Mouse (Mus musculus) adipocyte (in vitro differentiated cells): ENCODE data around the gene Ccdc83.

Experiments used
- DNase-seq: peaks from one replicate; pipeline ENCODE4 v3.0.0-alpha.2; 2016; ENCODE audit warnings: low spot score

The Ccdc83 gene

DNA sequence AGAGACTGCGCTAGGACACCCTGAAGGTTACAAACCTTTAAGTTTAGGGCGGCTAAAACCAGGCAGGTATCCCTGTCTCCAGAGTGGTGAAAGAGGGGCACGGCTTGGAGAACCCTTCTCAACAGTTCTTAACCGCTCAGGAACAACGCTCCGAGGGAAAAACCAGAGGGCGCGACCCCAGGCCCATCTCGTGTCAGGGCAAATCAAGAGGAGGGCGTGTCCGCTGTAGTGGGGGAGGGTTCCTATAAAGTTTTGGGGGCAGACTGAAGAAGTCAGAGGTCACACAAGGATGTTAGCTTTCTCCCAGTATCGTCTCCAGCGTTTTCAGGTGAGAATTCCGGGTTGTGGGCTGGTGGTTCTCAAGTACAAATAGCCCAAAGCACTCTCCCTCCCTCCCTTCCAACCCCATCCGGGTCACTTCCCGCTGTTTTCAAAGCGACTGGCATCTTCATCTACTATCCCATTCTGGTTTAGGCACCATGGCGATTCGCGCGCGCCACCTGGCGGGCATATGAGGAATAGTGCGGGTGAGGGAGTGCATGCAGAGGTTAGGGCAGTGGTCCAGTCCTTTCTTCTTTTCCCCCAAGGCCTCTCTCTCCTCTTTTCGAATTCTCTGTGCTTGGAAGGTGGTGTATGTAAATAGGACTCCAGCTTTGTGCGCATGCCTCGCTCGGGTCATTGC, at the start of gene Ccdc83:
TSS of gene Ccdc83 (minus strand) at position 489 of the 682 bp plus-strand sequence.
- peak; percentile 70 for DNase-seq

DNA sequence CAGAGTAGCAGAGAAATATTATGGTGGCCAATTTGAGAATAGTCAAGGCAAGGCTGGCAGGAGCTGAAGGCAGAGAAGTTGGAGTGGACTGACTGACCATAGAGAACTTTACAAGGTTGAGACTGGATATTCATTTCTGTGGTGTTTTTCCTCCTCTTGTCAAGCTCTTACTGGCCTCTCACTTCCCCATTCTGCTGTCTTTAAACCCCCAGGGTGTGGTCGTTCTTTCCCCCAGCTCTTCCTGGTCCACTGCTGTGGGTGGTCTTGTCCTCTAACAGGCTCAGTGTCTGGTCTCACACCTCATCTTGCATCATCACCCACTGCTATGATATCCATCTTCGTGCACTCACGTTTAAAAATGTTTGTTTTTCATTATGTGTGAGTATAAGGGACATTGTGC, 47.8 kb upstream of the Ccdc83 start:
- DNase-seq, result no peak

DNA sequence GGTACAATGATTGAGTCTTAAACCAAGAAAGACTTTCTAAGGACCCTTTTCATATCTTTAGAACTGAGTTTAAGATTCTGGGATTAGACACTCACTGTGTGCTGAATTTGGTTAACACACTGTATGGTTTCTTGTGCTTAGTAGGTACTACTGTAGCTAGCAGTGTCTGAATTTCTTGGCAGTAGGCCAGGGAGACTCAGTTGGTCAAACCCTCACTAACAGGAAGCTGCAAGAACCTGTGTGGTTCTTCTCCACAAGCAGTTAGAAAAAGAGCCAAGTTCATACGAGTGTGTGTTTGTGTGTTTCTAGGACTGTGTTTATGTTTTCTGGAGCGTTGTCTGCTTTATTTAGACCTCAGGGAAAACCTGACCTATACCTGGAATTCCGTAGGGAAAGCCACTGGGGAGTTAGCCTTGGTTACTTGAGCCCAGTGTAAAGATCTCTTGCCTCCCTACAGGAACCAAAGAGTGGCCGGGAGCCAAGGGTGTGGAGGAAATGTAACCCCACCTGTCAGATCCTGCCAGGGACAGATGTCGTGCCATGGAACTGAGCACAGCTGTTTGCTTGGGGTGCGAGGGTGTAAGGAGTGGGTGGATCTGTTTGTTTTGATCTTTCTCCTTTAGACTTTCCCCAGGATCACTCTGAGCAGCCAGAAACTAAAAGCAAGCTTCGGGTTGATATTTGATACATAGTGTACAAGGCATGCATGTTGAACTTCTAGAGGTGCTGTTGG, 46.7 kb upstream of the Ccdc83 start:
- no peak for DNase-seq

DNA sequence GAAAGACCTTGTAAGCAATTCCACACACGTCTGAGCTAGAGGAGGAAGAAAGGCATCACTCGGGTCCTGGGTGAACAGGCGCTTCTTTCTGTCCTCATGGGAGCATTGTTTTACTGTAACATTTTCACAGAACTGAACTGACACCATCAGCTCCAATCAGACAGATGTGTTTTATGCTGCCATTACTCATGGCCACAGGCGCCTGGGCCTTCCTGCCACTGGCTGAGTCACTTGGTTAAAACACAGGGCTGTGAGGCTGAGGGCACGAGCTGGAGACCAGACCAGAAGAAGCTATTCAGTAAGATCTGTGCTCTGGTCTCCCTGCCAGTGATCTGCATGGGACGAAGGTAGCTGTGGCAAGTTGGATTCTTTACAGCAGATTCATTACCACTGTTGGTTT, 42.4 kb upstream of the Ccdc83 start:
- no peak for DNase-seq

DNA sequence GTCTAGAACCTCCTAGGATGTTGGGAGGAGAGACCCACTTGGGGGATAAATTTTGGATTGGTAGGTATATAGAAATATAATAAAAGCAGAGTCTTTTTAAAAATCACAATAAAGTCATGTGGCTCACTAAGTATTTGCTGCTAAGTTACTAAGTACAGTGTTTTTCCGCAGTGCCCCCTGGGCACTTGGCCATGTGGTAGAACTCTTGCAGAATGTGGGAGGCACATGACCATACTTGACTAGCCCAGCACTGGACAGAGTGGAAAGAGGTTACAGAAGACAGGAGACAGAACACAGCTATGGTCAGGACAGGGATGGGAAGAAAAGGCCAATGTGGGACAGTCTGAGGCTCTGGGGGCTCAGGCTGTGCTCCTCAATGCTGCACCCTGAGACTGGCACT, 41.4 kb upstream of the Ccdc83 start:
- peak; percentile 27 for DNase-seq

DNA sequence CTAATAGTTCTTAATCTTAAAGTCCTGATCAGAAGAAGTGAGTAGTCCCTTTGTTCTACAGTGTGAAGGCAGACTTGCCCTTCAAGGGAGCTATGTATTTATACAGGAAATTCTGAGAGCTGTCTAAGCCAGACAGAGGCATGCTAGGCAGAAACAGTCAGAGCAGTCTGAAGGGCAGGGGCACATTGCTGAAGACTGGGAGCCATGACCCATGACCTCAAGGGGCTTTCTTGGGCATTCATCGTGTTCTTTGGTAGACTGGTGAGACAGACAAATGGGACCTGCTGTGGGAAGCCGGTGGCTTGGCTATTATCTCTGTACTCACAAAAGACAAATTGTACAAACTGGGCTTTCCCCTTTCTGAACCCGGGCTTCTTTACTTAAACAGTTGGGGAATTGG, 40.5 kb upstream of the Ccdc83 start:
- DNase-seq, result no peak

DNA sequence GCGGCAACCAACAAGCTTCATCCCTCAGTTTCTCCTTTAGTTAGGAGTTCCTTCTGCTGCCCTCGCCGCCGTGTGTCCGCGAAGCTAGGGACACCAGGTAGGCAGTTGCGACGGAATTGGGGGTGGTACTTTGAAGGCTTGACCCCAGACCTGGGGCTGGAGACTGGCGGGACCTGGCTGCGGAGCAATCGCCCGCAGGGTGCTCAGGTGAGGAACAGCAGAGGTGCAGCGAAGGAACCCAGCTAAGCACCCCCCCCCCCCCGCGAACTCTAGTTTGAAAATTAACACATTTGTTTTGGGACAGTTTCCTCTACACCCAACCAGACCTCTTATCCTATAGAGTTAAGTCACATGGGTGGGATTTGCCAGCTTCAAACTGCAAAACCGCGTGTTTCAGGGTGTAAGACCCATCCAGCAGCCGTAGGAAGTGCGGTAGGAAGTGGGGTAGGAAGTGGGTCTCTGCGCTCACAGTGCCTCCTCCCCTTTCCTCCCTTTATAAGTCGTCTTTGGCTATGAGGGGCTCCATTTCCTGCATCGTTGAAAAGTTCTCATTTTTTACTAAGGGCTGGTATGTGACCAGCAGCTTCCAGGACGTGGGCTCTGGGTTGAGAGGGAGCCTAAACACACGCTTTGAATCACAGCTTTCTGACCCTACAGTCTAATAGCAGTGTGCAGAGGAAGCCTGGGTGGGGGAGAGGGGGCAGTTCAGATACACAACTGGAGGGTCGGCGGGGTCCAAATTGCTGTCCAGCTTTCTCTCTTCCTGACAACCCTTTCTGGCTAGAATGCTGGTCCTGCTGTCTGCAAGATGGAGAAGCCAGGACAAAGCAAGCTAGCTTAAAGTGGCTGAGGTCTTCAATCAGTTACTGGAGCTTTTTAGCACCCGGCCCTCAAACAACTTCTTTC, 37.3 kb upstream of the Ccdc83 start:
- DNase-seq, result no peak

DNA sequence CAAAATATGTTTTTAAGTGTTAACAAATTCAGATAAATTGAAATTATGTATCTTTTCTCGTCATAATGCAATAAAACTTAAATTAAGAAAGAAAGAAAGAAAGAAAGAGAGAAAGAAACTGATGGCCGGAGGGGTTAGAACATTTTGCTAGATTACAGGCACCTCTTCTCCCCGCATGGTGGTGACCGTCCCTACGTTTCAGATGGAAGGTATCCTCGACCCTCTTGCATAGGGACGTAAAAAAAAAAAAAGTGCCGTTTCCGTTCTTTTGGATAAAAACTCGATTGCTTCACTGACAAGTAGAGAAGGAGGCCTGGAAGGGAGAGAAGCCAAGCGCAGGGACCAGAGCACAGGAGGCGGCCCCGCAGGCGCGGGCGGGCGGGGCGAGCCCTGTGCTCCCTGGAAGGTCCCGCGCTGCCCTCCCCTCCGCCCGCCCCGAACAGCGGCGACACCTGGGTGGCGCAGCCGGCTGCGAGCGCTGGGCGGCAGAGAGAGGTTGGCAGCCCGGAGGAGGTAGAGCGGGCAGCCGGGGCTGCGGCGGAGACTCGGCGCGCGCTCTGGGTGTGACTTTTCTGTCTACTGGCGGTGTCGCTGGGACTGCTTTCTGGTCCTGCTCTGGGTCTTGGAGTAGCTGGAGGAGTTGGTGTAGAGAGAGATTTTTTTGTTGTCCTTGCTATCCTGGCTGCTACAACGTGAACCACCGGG, 36.5 kb upstream of the Ccdc83 start, which contains the start of gene Sytl2:
TSS of gene Sytl2 (plus strand) at position 311 of the 705 bp plus-strand sequence.
- peak; percentile 9 for DNase-seq

DNA sequence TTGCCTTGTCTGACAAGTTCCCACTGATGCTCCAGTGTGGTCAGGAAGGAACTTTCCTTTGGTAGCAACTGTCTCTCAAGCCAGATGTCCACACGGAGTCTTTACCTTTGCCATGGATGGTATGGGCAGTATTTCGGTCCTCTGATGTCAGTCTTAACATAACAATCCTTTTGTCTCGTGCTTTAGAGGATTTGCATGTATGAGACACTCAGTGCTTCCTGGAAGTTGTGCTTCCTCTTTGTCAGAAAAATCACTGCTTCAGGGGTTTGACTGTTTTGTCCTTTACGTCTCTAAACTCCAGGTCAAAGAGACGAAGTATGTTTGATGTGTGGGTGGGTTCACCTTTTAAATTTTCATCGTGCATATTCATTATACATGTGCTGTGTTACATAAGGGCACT, 26.3 kb upstream of the Ccdc83 start:
- no peak for DNase-seq

DNA sequence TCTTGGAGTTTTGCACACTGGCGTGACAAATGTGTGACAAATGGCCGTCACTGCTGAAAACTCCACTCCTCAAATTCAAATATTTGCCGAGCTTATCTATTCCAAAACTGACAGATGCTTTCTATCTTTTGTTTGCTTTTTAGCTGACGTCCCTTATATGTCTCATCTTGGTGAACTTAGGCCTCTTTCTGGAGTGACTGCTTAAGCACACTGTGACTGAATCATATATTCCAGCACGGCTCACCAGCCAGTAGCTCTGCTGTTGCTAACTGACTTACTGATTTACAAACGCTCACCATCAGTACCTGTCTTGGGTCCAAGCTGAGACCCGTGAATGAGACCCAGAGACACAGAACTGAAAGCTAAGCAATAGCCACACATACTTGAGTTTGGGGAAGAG, 19.2 kb upstream of the Ccdc83 start:
- no peak for DNase-seq

DNA sequence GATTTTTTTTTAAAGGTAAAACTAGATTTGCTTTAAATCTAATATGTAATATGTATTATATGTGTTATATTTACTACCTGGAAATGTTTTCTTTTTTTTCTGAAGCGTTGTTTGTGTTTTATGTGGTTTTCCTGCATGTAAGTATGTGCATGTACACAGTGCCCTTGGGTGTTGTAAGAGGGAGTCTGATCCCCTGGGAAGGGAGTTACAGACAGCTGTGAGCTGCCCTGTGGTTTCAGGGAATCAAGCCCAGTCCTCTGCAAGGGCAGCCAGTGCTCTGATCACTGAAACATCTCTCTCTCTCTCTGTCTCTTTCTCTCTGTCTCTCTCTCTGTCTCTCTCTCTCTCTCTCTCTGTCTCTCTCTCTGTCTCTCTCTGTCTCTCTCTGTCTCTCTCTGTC, 17.2 kb upstream of the Ccdc83 start:
- no peak for DNase-seq

DNA sequence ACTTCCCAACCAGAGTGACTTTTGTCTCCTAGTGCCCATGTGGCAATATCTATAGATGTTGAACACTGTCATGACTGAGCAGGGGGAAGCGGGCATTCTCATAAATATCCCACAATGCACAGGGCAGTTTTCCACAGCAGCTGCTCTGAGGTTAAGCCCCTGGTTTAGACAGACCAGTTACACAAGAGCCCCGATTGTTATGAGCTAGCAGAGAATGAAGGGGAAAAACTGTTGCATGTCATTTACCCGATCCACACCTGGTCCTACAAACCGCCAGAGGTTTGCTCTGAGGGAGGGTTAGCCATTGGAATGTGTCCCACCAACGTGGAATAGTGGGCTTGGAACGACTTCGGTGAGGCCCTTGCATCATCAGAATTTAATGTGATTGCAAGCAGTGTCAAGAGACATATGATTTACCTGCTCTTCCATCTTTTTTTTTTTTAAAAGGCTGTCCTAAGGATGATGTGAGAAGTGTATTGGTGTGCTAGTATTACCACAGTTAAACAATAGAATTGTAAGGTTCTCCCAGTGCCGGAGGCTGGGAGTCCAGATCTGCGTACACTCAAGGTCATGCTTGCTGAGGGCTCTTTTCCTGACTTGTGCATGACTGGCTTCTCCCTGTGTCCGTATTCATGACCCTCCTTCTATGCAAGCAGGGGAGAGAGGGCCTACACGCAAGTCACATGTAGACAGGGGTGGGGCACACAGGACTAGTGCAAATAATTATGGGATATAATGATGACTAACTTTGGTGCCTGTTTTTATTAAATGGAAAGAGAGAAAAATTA, 16.4 kb upstream of the Ccdc83 start:
- no peak for DNase-seq

DNA sequence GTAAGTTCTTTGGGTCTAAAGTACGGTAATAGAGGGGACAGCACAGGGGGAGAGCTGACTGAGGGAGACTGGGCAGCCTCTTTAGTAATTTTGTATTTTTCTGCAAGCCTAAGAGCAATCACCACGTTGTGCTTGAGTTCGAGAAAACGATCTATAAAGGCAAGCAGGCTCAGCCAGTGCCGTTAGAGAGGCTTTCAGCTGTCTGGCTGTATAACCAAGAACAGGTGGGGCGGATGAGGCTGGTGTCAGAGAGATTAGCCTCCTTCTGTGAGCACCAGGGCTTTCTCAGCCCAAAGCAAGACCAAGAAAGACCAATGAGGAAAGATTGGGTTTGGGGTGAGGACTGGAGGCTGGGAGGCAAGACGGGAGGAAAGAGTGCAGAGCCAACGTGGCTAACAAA, 15.3 kb upstream of the Ccdc83 start:
- no peak for DNase-seq

DNA sequence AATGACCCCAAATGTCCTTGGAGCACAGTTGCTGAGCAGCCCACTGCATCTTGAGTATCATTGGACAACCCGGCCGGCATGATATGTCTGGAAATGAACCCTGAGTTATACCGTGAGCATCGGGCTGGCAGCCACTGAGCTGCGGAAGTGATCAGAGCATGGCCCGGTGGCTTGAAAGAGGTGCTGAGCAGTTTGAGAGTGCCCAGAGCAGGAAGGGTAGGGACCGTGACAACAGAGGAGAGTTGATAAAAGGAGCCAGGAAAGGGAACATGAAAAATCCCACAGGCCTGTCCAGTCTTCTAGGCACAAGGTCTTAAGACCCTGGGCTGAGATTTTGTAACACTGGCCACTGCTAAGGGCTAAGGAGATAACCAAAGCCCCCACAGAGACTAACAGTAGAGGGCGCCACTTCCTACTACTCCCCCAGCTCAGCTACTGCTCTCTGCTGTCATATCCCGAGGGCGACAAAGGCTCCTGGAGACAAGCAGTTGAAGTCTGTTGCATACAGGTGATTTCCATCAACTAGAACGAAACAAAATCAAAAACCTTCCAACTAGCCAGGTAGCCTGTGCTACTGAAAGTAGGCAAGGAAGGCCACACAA, 14.8 kb upstream of the Ccdc83 start:
- peak; percentile 37 for DNase-seq

DNA sequence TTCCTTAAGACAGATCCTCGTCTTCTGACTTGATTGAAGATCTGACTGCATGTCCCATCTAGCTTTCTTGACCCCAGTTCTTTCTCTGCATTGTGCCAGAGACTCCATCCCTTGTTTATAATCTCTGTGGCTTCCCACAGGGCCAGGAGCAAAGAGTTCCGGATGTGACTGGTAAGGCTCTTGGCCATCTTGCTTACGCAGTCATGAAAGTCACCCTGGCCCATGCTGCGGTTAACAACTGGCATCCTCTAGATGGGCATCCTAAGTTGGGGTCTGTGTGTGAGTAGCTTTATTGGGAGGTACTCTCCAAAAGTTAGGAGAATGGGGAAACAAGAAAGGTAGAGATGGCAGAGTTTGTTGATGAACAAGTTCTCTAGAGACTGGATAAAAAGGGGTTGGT, 13.6 kb upstream of the Ccdc83 start:
- DNase-seq, result no peak

DNA sequence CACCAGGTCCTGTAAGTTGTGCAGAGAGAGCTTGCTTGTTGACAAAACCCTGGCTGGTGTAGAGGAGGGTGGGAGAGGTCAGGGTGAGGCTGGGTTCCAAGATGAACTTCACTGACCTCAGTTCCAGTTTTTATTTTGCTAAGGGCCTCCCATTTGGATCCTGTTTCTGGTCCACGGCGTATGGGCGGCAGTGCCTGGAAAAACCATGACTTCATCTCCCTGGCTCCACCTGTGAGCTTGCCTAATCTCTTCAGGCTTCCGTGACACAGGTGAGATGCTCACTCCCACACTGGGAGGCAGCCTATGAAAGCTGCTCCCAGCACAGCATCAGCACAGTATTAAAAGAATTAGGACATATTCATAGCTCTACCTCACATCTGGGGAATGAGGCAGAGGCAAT, 12.2 kb upstream of the Ccdc83 start:
- DNase-seq, result no peak

DNA sequence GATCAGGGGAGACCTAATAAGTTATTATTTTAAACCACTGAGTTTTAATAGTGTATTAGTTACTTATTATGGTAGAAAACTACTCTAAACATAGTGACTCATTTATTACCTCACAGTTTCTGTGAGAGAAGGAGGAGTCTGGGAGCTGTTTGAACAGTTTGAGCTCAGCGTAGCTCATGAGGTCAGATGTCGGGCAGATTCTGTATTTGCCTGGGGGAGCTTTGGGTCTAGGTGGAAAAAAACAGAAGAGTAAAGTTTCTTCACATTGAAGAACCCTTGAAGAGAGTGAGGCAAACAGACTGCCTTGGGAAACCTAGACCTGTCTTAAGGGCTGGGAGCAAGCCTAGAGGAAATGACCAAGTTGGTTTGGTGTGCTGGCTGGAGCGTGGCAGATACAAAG, 11.7 kb upstream of the Ccdc83 start:
- DNase-seq, result no peak

DNA sequence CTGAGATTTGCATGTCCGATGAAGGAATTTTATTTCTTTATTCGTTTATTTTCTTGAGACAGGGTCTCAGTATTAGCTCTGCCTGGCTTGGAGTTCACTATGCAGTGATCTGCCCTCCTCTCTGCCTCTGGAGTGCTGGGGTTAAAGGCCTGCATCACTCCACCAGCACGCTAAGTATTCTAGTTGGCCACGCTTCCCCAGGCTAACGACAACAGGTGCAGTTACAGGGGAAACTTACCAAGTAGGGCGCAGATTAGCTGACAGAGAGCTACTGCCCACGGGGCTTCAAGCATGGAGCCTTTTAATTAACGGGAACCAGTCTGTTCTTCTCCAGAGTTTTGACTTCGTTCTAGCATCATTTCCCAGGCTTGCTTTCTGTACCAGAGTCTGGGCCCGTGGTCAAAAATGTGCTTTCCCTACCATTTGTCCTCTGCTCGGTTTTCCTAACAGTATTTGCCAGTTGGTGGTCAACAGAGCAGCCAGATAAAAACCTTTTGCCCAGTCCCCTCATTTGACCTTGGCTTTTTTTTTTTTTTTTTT, 9.1 kb upstream of the Ccdc83 start:
- DNase-seq, result no peak

DNA sequence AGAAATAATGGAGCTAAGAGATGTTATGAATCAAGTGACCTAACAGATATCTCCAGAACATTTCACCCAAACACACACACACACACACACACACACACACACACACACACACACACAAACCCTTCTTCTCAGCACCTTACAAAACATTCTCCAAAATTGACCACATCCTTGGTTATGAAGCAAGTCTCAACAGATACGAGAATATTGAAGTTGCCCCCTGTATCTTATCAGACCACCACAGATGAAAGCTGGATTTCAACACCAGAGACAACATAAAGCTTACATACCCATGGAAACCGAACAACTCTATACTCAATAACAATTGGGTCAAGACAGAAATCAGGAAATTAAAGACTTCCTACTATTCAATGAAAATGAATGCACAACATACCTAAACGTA, 4.6 kb upstream of the Ccdc83 start:
- DNase-seq, result no peak

DNA sequence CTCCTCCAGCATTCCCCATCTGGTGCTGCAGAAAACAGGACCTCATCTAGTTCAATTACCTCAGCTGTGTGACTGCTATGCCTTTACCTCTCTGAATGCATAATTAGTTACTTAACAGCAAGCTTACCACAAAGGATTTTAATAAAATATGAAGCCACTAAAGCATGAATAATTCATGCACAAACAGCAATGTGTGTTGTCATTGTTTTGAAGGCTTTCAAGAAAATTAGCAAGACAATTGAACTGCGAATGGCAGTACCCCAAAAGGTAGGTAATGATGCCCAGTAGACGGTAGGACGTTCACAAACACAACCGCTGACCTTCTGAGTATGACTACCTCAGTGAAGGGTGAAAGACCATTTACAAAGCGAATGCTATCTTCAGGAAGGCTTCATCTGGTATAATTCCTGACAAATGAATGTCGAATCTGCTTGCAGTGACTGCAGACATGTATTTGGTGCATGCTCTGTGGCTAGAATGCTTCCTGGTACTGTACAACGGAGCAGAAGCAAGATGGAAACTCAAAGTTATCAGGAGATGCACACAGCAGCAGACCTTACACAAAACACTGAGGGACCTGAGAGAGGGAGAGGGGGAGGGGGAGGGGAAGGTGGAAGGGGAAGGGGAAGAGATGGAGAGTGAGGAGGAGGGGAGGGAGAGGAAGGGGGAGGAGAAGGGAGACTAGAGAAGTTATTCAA, 3.5 kb downstream of the Ccdc83 start:
- no peak for DNase-seq
